Mouse (Mus musculus) cerebellum, adult 8-10 months (tissue): ENCODE data around the gene Git2.
A peak's percentile ranks its signal among the peaks of the same experiment; 100 is the strongest.

Experiments used
- DNase-seq: peaks from one replicate; pipeline ENCODE4 v3.0.0; 2022

Gene Git2

GRCm38 (mm10) chr5:114775056-114775979 lies at the start of gene Git2:
TSS of gene Git2 (minus strand) at chr5:114775517.
- DNase-seq, result peak; percentile 61

- DNase-seq, result no peak
Measured at GRCm38 (mm10) chr5:114824197-114824596, 48.9 kb upstream of the Git2 start.

- peak; percentile 67 for DNase-seq
Measured at GRCm38 (mm10) chr5:114822796-114823688, 47.7 kb upstream of the Git2 start, which contains the start of gene 1500011B03Rik. TSS of gene 1500011B03Rik (minus strand) at chr5:114823468.

- DNase-seq, result no peak
Measured at GRCm38 (mm10) chr5:114818124-114818523, 42.8 kb upstream of the Git2 start.

- DNase-seq, result no peak
Measured at GRCm38 (mm10) chr5:114816599-114816998, 41.3 kb upstream of the Git2 start.

- DNase-seq, result peak; percentile 88
Measured at GRCm38 (mm10) chr5:114813525-114814181, 38.3 kb upstream of the Git2 start.

- no peak for DNase-seq
Measured at GRCm38 (mm10) chr5:114809826-114810225, 34.5 kb upstream of the Git2 start.

GRCm38 (mm10) chr5:114809181-114809756 lies 34.0 kb upstream of the Git2 start:
- no peak for DNase-seq

- DNase-seq, result no peak
Measured at GRCm38 (mm10) chr5:114808385-114808784, 33.1 kb upstream of the Git2 start.

GRCm38 (mm10) chr5:114807893-114808292 lies 32.6 kb upstream of the Git2 start:
- DNase-seq, result no peak

- DNase-seq, result no peak
Measured at GRCm38 (mm10) chr5:114807468-114807867, 32.2 kb upstream of the Git2 start.

- DNase-seq, result no peak
Measured at GRCm38 (mm10) chr5:114807063-114807462, 31.7 kb upstream of the Git2 start.

GRCm38 (mm10) chr5:114806636-114807035 lies 31.3 kb upstream of the Git2 start:
- no peak for DNase-seq

- no peak for DNase-seq
Measured at GRCm38 (mm10) chr5:114805436-114806350, 30.4 kb upstream of the Git2 start.

GRCm38 (mm10) chr5:114804958-114805357 lies 29.6 kb upstream of the Git2 start:
- DNase-seq, result peak; percentile 55

- no peak for DNase-seq
Measured at GRCm38 (mm10) chr5:114804335-114804734, 29.0 kb upstream of the Git2 start.

GRCm38 (mm10) chr5:114803231-114803630 lies 27.9 kb upstream of the Git2 start:
- no peak for DNase-seq

- no peak for DNase-seq
Measured at GRCm38 (mm10) chr5:114801841-114802240, 26.5 kb upstream of the Git2 start.

GRCm38 (mm10) chr5:114801049-114801448 lies 25.7 kb upstream of the Git2 start:
- no peak for DNase-seq

GRCm38 (mm10) chr5:114799848-114800247 lies 24.5 kb upstream of the Git2 start:
- DNase-seq, result no peak

GRCm38 (mm10) chr5:114797253-114797652 lies 21.9 kb upstream of the Git2 start:
- DNase-seq, result no peak
